Mouse (Mus musculus) gastrocnemius, adult 18-20 months (tissue): ENCODE data around the gene Ifitm10. TPM values are rescaled to one million over a fixed set of nuclear protein-coding genes. Genes with fewer than 3 reads are reported as not detected.

Source experiments
- DNase-seq: peaks from one replicate; pipeline ENCODE4 v3.0.0; 2021; ENCODE audit warnings: low spot score
- total RNA-seq, 2 experiments: library from RNA; stranded (reverse); gene quantifications; 2 replicates each; pipeline ENCODE4 v1.2.3; 2021

Gene Ifitm10
- total RNA-seq, 2 experiments from 2014 or later = 3.2 to 5.0 TPM

DNA sequence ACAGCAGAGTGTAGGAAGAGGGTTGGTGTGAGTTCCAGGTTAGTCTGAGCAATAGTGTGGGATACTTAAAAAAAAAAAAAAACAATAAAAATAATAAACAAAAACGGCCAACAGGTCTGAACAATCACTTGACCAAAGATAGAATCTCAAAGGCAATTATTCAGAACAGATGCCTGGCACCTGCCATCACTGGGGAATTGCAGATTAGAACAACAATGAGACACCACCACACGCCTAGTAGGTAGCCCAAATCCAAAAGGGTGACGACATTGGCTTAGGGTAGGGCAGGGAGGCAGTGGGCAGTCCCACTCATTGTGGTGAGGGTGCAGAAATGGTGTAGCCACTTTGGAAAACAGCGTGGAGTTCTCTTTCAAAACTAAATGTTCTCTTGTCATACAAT is 18.1 kb upstream of the Ifitm10 start:
- DNase-seq = no peak

DNA sequence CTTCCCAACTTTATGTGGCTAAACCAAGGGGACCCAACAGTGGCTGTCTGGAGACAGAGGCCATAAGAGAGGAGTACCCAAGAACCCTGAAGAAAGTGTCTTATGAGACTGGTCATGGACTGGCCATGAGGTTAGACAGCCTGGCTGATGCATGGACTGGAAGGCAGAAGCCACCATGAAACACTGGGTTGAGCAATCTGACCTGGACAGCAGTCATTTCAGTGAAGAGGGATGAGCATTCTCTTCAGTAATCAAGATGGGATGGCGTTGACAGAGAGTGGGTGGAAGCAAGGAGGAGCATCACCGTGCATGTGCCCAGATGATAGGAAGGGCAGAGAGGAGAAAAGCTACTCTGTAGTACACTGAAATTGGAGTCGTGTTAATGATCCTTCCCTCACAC is 17.6 kb upstream of the Ifitm10 start:
- DNase-seq = no peak

- no peak for DNase-seq
Observed at GRCm38 (mm10) chr7:142389961-142390650, 16.6 kb upstream of the Ifitm10 start.

- DNase-seq = no peak
Observed at GRCm38 (mm10) chr7:142388740-142389139, 15.2 kb upstream of the Ifitm10 start.

DNA sequence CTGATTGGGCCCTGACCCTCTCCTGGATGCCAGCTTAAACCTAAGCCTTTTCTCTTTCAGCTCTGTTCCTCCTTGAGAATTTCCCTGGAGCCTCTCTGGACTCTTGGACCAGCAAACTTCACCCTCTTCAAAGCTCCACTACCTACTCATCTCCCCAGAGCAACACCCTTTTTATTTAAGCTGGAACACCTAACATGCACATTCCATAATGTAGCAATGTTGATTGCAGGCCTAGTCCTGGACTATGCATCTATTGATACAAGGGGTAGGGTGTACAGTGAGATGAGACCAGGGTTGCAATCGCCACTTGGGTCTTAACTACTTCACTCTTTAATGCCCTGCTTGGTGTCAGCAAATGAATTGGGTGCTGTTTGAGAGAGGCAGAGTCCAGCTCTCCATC is 14.6 kb upstream of the Ifitm10 start:
- DNase-seq = no peak

GRCm38 (mm10) chr7:142387419-142388148 is 14.0 kb upstream of the Ifitm10 start, which contains the start of gene Ctsd:
TSS of gene Ctsd (minus strand) at chr7:142388038.
- DNase-seq = peak; percentile 98

DNA sequence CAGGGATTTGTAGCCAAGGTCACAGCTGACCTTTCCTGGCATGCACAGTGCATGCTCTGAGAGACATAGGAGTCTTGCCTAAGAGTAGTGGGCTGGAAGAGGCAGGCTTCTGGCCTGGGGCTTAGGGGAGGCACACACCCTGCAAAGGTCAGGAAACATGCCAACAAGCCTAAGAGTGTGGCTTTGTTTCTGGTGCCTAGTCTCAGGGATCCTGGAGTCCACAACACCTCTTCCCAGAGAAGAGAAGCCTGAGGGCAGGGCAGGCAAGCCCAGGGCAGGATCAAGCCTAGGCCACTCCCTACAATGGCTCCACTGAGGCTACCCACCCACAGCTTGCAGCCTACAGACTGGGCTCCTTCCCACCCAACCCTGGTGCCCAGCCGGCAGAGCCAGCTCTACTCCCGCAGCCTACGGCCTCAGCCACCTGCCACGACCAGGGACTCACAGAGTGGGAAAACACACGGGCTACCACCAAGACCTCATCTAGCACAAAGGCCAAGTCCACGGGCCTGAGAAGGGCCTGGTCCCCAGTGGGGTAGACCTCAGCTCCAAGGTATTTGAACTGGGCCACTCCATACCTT is 13.2 kb upstream of the Ifitm10 start:
- peak; percentile 48 for DNase-seq

GRCm38 (mm10) chr7:142385742-142386403 is 12.3 kb upstream of the Ifitm10 start:
- DNase-seq = no peak

GRCm38 (mm10) chr7:142384306-142384705 is 10.8 kb upstream of the Ifitm10 start:
- peak; percentile 77 for DNase-seq

DNA sequence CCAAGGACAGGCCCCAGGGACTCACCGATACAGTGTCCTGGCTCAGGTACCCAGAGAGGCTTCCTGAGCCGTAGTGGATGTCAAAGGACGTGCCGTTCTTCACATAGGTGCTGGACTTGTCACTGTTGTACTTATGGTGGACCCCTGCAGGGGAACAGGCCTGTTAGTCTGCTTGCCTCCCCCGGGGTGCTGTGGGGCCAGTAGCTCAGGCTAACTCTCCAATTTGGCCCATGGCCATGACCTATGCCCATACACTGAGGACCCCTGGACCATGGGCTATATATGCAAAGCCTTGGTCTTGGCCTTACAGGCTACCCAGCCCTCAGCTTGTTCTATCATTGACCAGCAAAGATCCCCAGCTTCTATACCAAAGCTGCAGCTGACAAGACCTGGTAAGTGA is 9.0 kb upstream of the Ifitm10 start, which contains the start of gene Gm49369:
Gene Gm49369, minus strand, starts transcription at position 101 of the 400 bp plus-strand sequence.
- no peak for DNase-seq

DNA sequence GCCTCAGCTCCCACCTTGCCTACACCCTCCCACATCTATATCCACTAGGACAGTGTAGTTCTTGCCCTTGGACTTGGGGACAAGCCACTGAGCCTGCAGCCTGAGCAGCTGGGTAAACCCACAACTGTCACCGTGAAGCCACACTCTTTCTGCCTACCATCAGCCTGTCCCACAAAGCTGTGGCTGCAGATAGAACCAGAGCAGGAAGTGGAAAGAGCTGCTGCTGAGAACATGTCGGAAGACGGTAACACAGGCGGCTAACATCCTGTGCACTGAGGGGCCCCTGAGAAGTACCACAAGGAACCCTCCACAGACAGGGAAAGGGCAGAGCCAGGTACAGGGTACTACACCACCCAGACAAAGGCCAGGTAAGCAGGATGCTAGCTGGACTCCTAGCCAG is 7.6 kb upstream of the Ifitm10 start:
- no peak for DNase-seq

DNA sequence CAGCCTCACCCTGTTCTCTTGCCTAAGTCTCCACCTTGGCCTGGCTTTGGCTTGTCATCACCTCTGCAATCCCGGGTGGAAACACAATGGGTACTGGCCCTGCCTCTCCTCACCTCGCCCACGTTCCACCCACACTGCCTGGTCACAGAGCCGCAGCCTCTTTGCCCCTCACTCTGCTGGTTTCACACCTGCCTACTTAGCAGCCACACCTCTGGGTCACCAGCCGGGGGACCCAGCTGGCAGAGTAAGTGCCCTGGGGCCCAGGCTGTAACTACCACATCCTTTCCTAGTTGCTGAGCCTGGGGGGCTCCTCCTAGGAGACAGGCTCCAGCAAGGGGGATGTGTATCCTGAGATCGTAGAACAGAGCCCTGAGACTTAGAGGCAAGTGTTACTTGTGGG is 5.6 kb upstream of the Ifitm10 start:
- no peak for DNase-seq

DNA sequence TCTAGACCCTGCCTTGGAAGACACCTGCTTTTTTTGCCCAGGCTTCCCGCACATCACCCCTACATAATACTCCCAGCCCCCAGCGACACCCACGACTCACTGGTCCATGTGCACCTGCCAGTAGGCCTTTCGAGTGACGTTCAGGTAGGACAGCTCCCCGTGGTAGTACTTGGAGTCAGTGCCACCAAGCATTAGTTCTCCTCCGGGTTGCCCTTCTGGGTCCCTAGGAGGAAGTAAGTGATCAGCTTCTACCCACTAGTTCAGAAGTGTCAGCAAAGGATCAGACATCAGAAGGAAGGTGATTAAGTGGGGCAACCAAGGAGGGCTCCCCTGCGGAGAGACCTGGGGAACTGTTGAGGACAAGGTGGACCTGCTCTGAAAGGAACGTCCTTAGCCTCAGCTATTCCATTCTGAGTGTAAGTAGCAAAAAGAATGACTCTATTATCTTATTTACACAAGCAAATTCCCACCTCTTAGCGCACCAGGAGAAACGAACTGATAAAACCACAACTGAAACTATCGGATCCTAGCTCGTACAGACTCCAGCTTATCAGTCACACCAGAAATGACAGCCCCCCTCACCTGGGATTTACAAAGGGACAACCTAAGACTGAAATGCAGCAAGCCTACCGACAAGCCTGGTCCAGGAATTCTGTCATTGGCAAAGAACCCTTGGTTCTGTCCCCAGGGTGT is 3.8 kb upstream of the Ifitm10 start:
- no peak for DNase-seq

DNA sequence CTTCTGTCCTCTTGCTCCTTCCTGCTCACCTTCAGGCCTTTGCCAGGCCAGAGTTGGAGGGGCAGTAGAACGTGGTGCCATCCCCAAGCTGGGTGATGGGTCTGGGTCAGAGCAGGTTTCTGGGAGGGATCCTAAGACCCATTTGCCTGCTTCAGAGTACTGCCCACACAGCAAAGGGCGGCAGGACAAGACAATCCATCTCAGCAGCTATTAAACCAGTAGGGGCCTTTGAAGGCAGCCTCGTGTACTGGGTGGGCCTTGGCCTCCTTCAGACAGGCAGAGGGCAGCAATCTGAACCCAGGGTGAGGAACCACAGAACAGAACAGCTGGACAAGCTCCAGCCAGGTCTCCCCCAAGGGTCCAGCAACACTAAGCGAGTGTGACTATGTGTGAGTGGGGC is 2.5 kb upstream of the Ifitm10 start:
- DNase-seq = no peak

- peak; percentile 53 for DNase-seq
Observed at GRCm38 (mm10) chr7:142375261-142375724, 1.7 kb upstream of the Ifitm10 start.

GRCm38 (mm10) chr7:142374413-142375015 is 961 bp upstream of the Ifitm10 start:
- DNase-seq = peak; percentile 82

GRCm38 (mm10) chr7:142373039-142373438 is 514 bp downstream of the Ifitm10 start:
- no peak for DNase-seq

GRCm38 (mm10) chr7:142371768-142372661 is 1.5 kb downstream of the Ifitm10 start:
- no peak for DNase-seq

DNA sequence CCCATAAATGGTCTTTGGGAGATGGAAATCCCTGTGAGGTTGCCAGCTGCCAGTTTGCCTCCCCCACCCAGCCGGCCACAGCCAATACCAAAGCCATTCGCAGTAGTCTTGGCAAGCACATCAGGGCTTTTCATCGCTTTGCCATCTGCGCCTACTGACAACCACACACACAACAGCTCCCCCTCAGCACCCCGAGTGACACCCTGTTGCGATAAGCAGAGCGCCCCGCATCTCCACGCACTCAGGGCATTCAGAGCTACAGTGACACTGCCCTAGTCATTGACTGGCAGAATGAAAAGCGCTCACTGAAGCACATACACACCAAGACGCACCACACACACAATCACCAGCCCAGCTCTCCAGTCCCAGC is 2.2 kb downstream of the Ifitm10 start:
- no peak for DNase-seq

GRCm38 (mm10) chr7:142370937-142371336 is 2.6 kb downstream of the Ifitm10 start:
- no peak for DNase-seq
